Comparison of ENCODE assay signal across 29 mouse cellular contexts in the genomic region with DNA sequence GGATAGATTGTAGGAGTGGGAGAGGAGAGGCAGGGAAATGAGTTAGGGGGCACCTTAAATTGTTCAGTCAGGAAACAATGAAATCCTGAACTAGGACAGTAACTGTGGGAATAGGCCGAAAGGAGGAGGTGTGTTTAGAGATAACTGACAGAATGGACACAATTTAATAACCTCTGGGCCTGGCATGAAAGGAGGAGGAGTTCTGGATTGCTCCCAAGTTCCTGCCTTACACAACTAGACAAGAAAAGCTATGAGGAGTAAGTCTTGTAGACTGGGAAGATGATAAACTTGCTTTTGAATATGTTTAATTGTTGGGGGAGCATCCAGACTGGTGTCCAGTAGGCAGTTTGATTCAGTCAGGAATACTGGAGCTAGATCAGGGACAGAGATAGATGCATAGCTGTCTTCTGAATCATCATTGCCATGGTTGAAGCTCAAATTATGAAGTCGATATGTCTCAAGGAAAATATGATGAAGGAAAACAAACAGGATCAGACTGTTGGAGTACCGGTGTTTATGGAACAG.
DNase-seq lines count a peak whose midpoint lies in the region; ATAC-seq and TF ChIP-seq lines count a peak whose summit lies in the region.
"Had no signal": no experiment of that assay in that cellular context is flagged by ENCODE, and none has a peak within 500 bp of the region (broad histone marks: within the 10 kb centered on the region; RNA-seq: fewer than 3 reads in every experiment).

No protein-coding gene starts in this region.

- TF ChIP-seq CTCF in liver, adult 2 months (IDR thresholded peaks at IDR 0.05; ENCODE audit: low read depth, low read length): no peak

- peaks cover 16% of the 10 kb centered on the region for H3K36me3 ChIP-seq in liver, adult 2 months (ENCODE audit: control insufficient read depth, insufficient read depth, low read length)
- H3K36me3 ChIP-seq in liver, embryonic 11.5 days (ENCODE audit: control insufficient read depth, insufficient read depth, low read length): no peaks in the 10 kb centered on the region
- no peaks in the 10 kb centered on the region for H3K36me3 ChIP-seq in kidney, embryonic 15.5 days
- H3K36me3 ChIP-seq: forebrain, embryonic 12.5 days; forebrain, embryonic 15.5 days; G1E; heart, embryonic 10.5 days; heart, embryonic 13.5 days had no signal

- 60% methylated on average over 3 of the region's 3 CpGs for WGBS in liver, adult 2 months
- WGBS in liver, embryonic 11.5 days: 79% methylated on average over 3 of the region's 3 CpGs
- 66% methylated on average over 3 of the region's 3 CpGs for WGBS in kidney, embryonic 15.5 days

- no peak for ATAC-seq in liver, embryonic 11.5 days (replicated peaks; ENCODE audit: low FRiP score)
- ATAC-seq in erythroid progenitor cell, adult 5-6 weeks (replicated peaks; ENCODE audit: low FRiP score, poor library complexity, severe bottlenecking): no peak
- ATAC-seq in kidney, embryonic 15.5 days (replicated peaks; ENCODE audit: low FRiP score): no peak
- ATAC-seq: forebrain, embryonic 15.5 days; hindbrain, postnatal 0 days; inflammation-experienced regulatory T-cells, adult 6 months; intestine, embryonic 16.5 days; Patski had no signal

- no peaks in the 10 kb centered on the region for H3K9me3 ChIP-seq in liver, embryonic 11.5 days (ENCODE audit: control insufficient read depth, low read length)
- no peaks in the 10 kb centered on the region for H3K9me3 ChIP-seq in kidney, embryonic 15.5 days (replicated peaks)
- H3K9me3 ChIP-seq: forebrain, embryonic 12.5 days; forebrain, embryonic 15.5 days; G1E; heart, embryonic 10.5 days; heart, embryonic 13.5 days had no signal

- H3K4me3 ChIP-seq in liver, adult 2 months (ENCODE audit: insufficient read depth, low read depth, low read length): no peak overlapping the region
- H3K4me3 ChIP-seq in liver, embryonic 11.5 days (ENCODE audit: low read depth, low read length): no peak overlapping the region
- H3K4me3 ChIP-seq in kidney, embryonic 15.5 days (replicated peaks): no peak overlapping the region
- H3K4me3 ChIP-seq: forebrain, embryonic 12.5 days; forebrain, embryonic 15.5 days; heart, adult 2 months; heart, embryonic 10.5 days; heart, embryonic 13.5 days had no signal

- H3K4me1 ChIP-seq in liver, adult 2 months (ENCODE audit: control insufficient read depth, insufficient read depth, low read length): peaks cover 11% of the 10 kb centered on the region
- H3K4me1 ChIP-seq in liver, embryonic 11.5 days (replicated peaks; ENCODE audit: control insufficient read depth, insufficient read depth, low read length): no peaks in the 10 kb centered on the region
- H3K4me1 ChIP-seq in kidney, embryonic 15.5 days: no peaks in the 10 kb centered on the region
- H3K4me1 ChIP-seq: forebrain, embryonic 12.5 days; forebrain, embryonic 15.5 days had no signal

- TF ChIP-seq POLR2A in liver, adult 2 months (IDR thresholded peaks at IDR 0.05; ENCODE audit: extremely low read depth, insufficient read depth, low read length): no peak

- H3K27ac ChIP-seq in liver, adult 2 months (replicated peaks; ENCODE audit: insufficient read depth, low read depth, low read length): no peak overlapping the region
- no peak overlapping the region for H3K27ac ChIP-seq in liver, embryonic 11.5 days (ENCODE audit: low read depth, low read length)
- no peak overlapping the region for H3K27ac ChIP-seq in kidney, embryonic 15.5 days
- H3K27ac ChIP-seq: forebrain, embryonic 12.5 days; forebrain, embryonic 15.5 days; heart, adult 2 months; heart, embryonic 10.5 days; heart, embryonic 13.5 days; hindbrain, embryonic 14.5 days; hindbrain, postnatal 0 days had no signal

- peaks cover 28% of the 10 kb centered on the region for H3K79me2 ChIP-seq in liver, adult 2 months (ENCODE audit: control insufficient read depth, insufficient read depth, low read length)

- no peak overlapping the region for H3K4me2 ChIP-seq in liver, embryonic 11.5 days
- no peak overlapping the region for H3K4me2 ChIP-seq in kidney, embryonic 15.5 days
- H3K4me2 ChIP-seq: forebrain, embryonic 12.5 days; forebrain, embryonic 15.5 days; heart, embryonic 13.5 days; hindbrain, embryonic 14.5 days had no signal

- no peaks in the 10 kb centered on the region for H3K27me3 ChIP-seq in liver, adult 2 months (ENCODE audit: control insufficient read depth, insufficient read depth, low read length)
- no peaks in the 10 kb centered on the region for H3K27me3 ChIP-seq in liver, embryonic 11.5 days (replicated peaks; ENCODE audit: control insufficient read depth, insufficient read depth, low read length)
- no peaks in the 10 kb centered on the region for H3K27me3 ChIP-seq in kidney, embryonic 15.5 days
- H3K27me3 ChIP-seq: CH12.LX; forebrain, embryonic 12.5 days; forebrain, embryonic 15.5 days; heart, embryonic 13.5 days; Patski had no signal

- no peak overlapping the region for H3K9ac ChIP-seq in liver, adult 2 months (ENCODE audit: low read depth, low read length)
- no peak overlapping the region for H3K9ac ChIP-seq in liver, embryonic 11.5 days (ENCODE audit: low read depth, low read length)
- no peak overlapping the region for H3K9ac ChIP-seq in kidney, embryonic 15.5 days
- H3K9ac ChIP-seq: forebrain, embryonic 12.5 days; forebrain, embryonic 15.5 days; heart, embryonic 13.5 days; hindbrain, embryonic 14.5 days had no signal

- DNase-seq in liver, adult 2 months (ENCODE audit: extremely low read depth, low read depth, low spot score): peak; percentile 68
- DNase-seq in liver, embryonic 11.5 days (ENCODE audit: low spot score): no peak
- peak; percentile 35 for DNase-seq in 3134 (ENCODE audit: extremely low read depth, insufficient read length, low spot score)
- DNase-seq in 3T3-L1 (ENCODE audit: low read depth, low spot score): peak; percentile 78
- peak; percentile 50 for DNase-seq in NIH3T3 (ENCODE audit: low read depth)
- no peak for DNase-seq in urinary bladder, postnatal 25 days (ENCODE audit: low spot score)
- DNase-seq: adrenal gland, adult 2 months; adrenal gland, postnatal 14 days; B cell, adult 2 months; cerebellum, adult 11 months; cerebellum, adult 8-10 months; cerebellum, postnatal 10 days; gastrocnemius, postnatal 10 days; heart, adult 2 months; heart, postnatal 14 days; heart, postnatal 4 days had no signal

Comparison
In these comparisons a context has a peak if more than half of its experiments do, and no peak if none do; other contexts are left out.
1. DNase-seq: peak in liver, adult 2 months (single experiment), 3134 (single experiment), 3T3-L1 (single experiment) and NIH3T3 (single experiment); none in liver, embryonic 11.5 days (single experiment) and urinary bladder, postnatal 25 days (single experiment).